18 mouse cellular contexts compared by ENCODE assay signal in genomic region chr7:113219864-113220263, GRCm38 (mm10). TPM values are rescaled to one million over a fixed set of nuclear protein-coding genes. Genes with fewer than 3 reads are reported as not detected.
DNase-seq lines count a peak whose midpoint lies in the region; TF ChIP-seq lines count a peak whose summit lies in the region.
"Had no signal": no experiment of that assay in that cellular context is flagged by ENCODE, and none has a peak within 500 bp of the region (broad histone marks: within the 10 kb centered on the region; RNA-seq: fewer than 3 reads in every experiment).

No protein-coding gene starts in this region.

- no peak for TF ChIP-seq CTCF in layer of hippocampus, adult 2 months (conservative IDR thresholded peaks at IDR 0.05)

- H3K27ac ChIP-seq in layer of hippocampus, adult 2 months, result peak overlapping the region; percentile 12; the same call in 1 of the 2 replicates
- H3K27ac ChIP-seq: embryonic facial prominence, embryonic 10.5 days; embryonic facial prominence, embryonic 13.5 days; forebrain, embryonic 12.5 days; forebrain, embryonic 15.5 days; heart, adult 2 months; hindbrain, embryonic 12.5 days; hindbrain, embryonic 15.5 days had no signal

- no peak overlapping the region for H3K4me3 ChIP-seq in layer of hippocampus, adult 2 months
- H3K4me3 ChIP-seq: embryonic facial prominence, embryonic 10.5 days; embryonic facial prominence, embryonic 13.5 days; erythroblast, embryonic 14.5 days; forebrain, embryonic 12.5 days; forebrain, embryonic 15.5 days; heart, adult 2 months; hindbrain, embryonic 12.5 days; hindbrain, embryonic 15.5 days had no signal

- DNase-seq in heart, adult 11 months, result peak; percentile 55
- no peak for DNase-seq in heart, adult 9 months (ENCODE audit: low spot score in 2 of 2)
- DNase-seq in kidney, adult 9 months, result peak; percentile 69
- DNase-seq in kidney, adult 18-20 months, result no peak
- no peak for DNase-seq in layer of hippocampus, adult 2 months (ENCODE audit: low spot score in 2 of 2)
- no peak for DNase-seq in layer of hippocampus, postnatal 36 days
- DNase-seq: cerebellum, adult 11 months; cerebellum, adult 9-10 months; cerebellum, postnatal 36 days; gastrocnemius, postnatal 25 days had no signal

RNA-seq across cellular contexts. Expression of gene Arntl, which starts 12.6 kb away (rescaled TPM):
- total RNA-seq in layer of hippocampus, adult 2 months (2021), result 10 to 100 TPM; 34.9 to 40.3 TPM
- 10 to 100 TPM; 38.3 to 39.3 TPM for total RNA-seq in layer of hippocampus, postnatal 36 days (2021)

Comparison
In these comparisons a context has a peak if more than half of its experiments do, and no peak if none do; other contexts are left out.
1. DNase-seq: peak in heart, adult 11 months (single experiment) and kidney, adult 9 months (single experiment); none in heart, adult 9 months (0 of 2), kidney, adult 18-20 months (single experiment), layer of hippocampus, adult 2 months (0 of 2) and layer of hippocampus, postnatal 36 days (0 of 2).